Mouse (Mus musculus): ENCODE results near the gene Ppp3r1. TPM values are rescaled to one million over a fixed set of nuclear protein-coding genes. Genes with fewer than 3 reads are reported as not detected.

Ppp3r1 gene
- polyA plus RNA-seq, 1 experiment from 2014 or later: 83.9 TPM

GRCm38 (mm10) chr11:17166627-17167026, 7.6 kb downstream of the Ppp3r1 start:
- H3K27me3 ChIP-seq (ENCODE audit: control insufficient read depth, insufficient read depth, low read length): no peaks in the 10 kb centered on the region
- H3K36me3 ChIP-seq (ENCODE audit: control insufficient read depth, insufficient read depth, low read length): no peaks in the 10 kb centered on the region
- H3K4me1 ChIP-seq (ENCODE audit: control insufficient read depth, insufficient read depth, low read length): peaks cover 33% of the 10 kb centered on the region
- no peak overlapping the region for H3K4me2 ChIP-seq (replicated peaks; ENCODE audit: low read depth, low read length)
- no peak overlapping the region for H3K27ac ChIP-seq (ENCODE audit: low read length)
- ATAC-seq (ENCODE audit: insufficient number of reproducible peaks, insufficient read depth, low FRiP score, low read depth): no peak
- H3K9ac ChIP-seq (replicated peaks; ENCODE audit: low read depth, low read length): no peak overlapping the region
- WGBS: 87% methylated on average over 7 of the region's 7 CpGs
- H3K4me3 ChIP-seq (ENCODE audit: low read depth, low read length): no peak overlapping the region
- H3K9me3 ChIP-seq (ENCODE audit: control insufficient read depth, low read depth, low read length): no peaks in the 10 kb centered on the region

DNA sequence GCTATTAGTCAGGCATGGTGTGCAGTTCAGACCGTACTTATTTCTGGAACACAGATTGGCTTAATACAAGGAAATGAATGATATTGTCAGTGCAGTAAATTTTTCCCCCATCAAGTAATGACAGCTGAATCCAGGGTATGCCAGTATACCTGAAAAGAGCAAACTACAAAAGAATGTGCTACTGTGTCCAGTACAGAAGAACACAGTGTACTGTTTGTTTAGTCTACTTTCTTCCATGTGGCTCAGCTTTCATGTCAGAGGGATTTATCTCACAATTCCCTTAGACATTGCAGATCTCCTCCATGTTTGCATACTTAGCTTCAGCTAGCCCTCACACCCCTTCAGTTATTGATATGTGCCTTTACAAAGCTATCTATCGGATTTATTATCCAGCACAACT, 10.2 kb downstream of the Ppp3r1 start:
- WGBS: 53% methylated on average over 2 of the region's 2 CpGs
- no peaks in the 10 kb centered on the region; the same call in 1 of the 2 replicates for H3K36me3 ChIP-seq (ENCODE audit: control insufficient read depth, insufficient read depth, low read length)
- no peak overlapping the region for H3K27ac ChIP-seq (ENCODE audit: low read length)
- peaks cover 5% of the 10 kb centered on the region; the same call in 1 of the 2 replicates for H3K9me3 ChIP-seq (ENCODE audit: control insufficient read depth, low read depth, low read length)
- peaks cover 16% of the 10 kb centered on the region; the same call in 1 of the 2 replicates for H3K4me1 ChIP-seq (ENCODE audit: control insufficient read depth, insufficient read depth, low read length)
- no peak overlapping the region for H3K4me2 ChIP-seq (replicated peaks; ENCODE audit: low read depth, low read length)
- ATAC-seq (ENCODE audit: insufficient number of reproducible peaks, insufficient read depth, low FRiP score, low read depth): no peak
- no peak overlapping the region for H3K4me3 ChIP-seq (ENCODE audit: low read depth, low read length)
- no peak overlapping the region for H3K9ac ChIP-seq (replicated peaks; ENCODE audit: low read depth, low read length)
- no peaks in the 10 kb centered on the region for H3K27me3 ChIP-seq (ENCODE audit: control insufficient read depth, insufficient read depth, low read length)

DNA sequence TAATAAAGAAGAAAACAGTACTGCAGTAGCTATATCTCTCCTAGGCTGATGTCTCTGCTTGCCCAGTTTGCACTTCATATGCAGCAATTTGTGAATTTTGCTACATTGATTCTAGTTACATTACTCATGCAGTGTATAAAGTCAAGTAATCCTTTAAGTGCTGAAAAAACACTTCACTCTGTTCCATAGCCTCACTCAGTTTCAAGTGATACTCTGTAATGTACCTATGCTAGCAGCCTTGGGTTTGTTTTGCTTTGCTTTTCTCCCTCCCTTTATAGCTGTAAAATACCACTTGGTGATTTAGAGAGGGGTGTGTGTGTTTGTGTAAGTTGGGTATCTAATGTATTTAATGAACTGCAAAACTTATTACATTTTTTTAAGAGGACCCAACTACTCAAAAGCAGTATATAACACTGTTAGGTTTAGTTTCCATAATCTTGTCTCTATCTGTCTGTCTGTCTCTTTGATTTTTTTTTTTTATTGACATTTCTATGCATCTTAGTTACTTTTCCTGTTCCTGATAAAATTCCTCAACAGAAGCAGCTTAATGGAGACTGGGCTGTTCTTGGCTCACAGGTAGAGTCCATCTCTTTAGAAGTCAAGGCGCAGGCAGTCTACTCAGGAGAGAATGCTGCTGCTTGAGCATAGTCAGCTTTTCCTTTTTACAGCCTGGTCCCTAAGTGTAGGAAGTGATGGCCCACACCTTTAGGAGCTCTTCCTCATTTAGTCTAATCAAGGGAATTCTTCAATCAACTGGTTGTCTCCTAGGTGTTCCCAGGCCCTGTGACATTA, 12.1 kb downstream of the Ppp3r1 start:
- Histone ChIP-seq H3K4me1 (ENCODE audit: control insufficient read depth, insufficient read depth, low read length) (peaks cover 12% of the 10 kb centered on the region; the same call in 1 of the 2 replicates), H3K4me2 (replicated peaks; ENCODE audit: low read depth, low read length) (no peak overlapping the region), H3K36me3 (ENCODE audit: control insufficient read depth, insufficient read depth, low read length) (no peaks in the 10 kb centered on the region; the same call in 1 of the 2 replicates), H3K9ac (replicated peaks; ENCODE audit: low read depth, low read length) (no peak overlapping the region), H3K9me3 (ENCODE audit: control insufficient read depth, low read depth, low read length) (peaks cover 10% of the 10 kb centered on the region; the same call in 1 of the 2 replicates), H3K27ac (ENCODE audit: low read length) (no peak overlapping the region), H3K4me3 (ENCODE audit: low read depth, low read length) (no peak overlapping the region), H3K27me3 (ENCODE audit: control insufficient read depth, insufficient read depth, low read length) (no peaks in the 10 kb centered on the region)
- 95% methylated on average over 1 of the region's 1 CpGs for WGBS
- no peak for ATAC-seq (ENCODE audit: insufficient number of reproducible peaks, insufficient read depth, low FRiP score, low read depth)

DNA sequence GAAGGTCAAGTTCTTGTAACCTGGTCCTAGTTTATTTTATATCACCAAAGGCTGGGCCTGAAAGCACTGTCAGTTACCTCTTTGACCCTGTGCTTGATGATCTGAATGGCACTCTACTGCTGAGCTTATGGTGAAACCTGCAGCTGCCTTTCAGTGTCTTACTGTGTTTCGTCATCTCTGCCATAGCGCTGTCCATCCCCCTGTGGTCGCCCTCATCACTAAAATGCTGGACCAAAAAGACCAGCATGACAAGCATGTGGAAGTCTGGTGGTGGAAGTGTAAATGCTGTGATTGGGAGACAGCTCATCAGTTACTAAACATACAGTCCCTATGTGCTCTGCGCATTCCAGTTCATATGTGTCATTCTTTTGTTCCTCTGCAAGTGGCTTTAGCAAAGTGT, 13.2 kb downstream of the Ppp3r1 start:
- Histone ChIP-seq H3K9me3 (ENCODE audit: control insufficient read depth, low read depth, low read length) (peaks cover 10% of the 10 kb centered on the region; the same call in 1 of the 2 replicates), H3K4me3 (ENCODE audit: low read depth, low read length) (no peak overlapping the region), H3K9ac (replicated peaks; ENCODE audit: low read depth, low read length) (no peak overlapping the region), H3K4me2 (replicated peaks; ENCODE audit: low read depth, low read length) (no peak overlapping the region), H3K27me3 (ENCODE audit: control insufficient read depth, insufficient read depth, low read length) (no peaks in the 10 kb centered on the region), H3K4me1 (ENCODE audit: control insufficient read depth, insufficient read depth, low read length) (peaks cover 12% of the 10 kb centered on the region; the same call in 1 of the 2 replicates), H3K36me3 (ENCODE audit: control insufficient read depth, insufficient read depth, low read length) (no peaks in the 10 kb centered on the region; the same call in 1 of the 2 replicates), H3K27ac (ENCODE audit: low read length) (no peak overlapping the region)
- WGBS: 94% methylated on average over 4 of the region's 4 CpGs
- ATAC-seq (ENCODE audit: insufficient number of reproducible peaks, insufficient read depth, low FRiP score, low read depth): no peak

- no peak for ATAC-seq (ENCODE audit: insufficient number of reproducible peaks, insufficient read depth, low FRiP score, low read depth)
- Histone ChIP-seq H3K4me1 (ENCODE audit: control insufficient read depth, insufficient read depth, low read length) (no peaks in the 10 kb centered on the region), H3K27ac (ENCODE audit: low read length) (no peak overlapping the region), H3K27me3 (ENCODE audit: control insufficient read depth, insufficient read depth, low read length) (no peaks in the 10 kb centered on the region), H3K4me3 (ENCODE audit: low read depth, low read length) (no peak overlapping the region), H3K36me3 (ENCODE audit: control insufficient read depth, insufficient read depth, low read length) (no peaks in the 10 kb centered on the region; the same call in 1 of the 2 replicates), H3K4me2 (replicated peaks; ENCODE audit: low read depth, low read length) (no peak overlapping the region), H3K9me3 (ENCODE audit: control insufficient read depth, low read depth, low read length) (peaks cover 10% of the 10 kb centered on the region; the same call in 1 of the 2 replicates), H3K9ac (replicated peaks; ENCODE audit: low read depth, low read length) (no peak overlapping the region)
- WGBS: 96% methylated on average over 1 of the region's 1 CpGs
These were observed 17.6 kb downstream of the Ppp3r1 start for GRCm38 (mm10) chr11:17176638-17177037.

DNA sequence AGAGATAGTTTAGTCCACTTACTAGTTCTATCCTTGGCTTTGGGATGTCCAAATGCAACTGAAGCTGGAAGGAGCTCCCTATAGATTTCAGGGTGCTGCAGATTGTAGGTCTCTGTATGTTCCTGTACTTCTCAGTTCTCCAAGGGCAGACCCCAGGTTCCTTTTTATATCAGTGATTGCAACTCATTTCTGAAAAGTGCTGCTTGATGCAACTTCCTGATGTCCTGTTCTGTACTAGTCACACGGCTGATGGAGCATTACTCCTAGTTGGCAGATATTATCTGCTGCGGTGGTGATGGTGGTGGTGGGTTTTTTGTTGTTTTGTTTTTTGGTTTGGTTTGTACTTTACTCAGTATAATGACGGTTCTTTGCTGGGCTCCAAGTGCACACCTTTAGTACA, 21.7 kb downstream of the Ppp3r1 start:
- H3K9ac ChIP-seq (replicated peaks; ENCODE audit: low read depth, low read length): no peak overlapping the region
- H3K4me3 ChIP-seq (ENCODE audit: low read depth, low read length): no peak overlapping the region
- no peaks in the 10 kb centered on the region for H3K4me1 ChIP-seq (ENCODE audit: control insufficient read depth, insufficient read depth, low read length)
- H3K27ac ChIP-seq (ENCODE audit: low read length): no peak overlapping the region
- no peaks in the 10 kb centered on the region for H3K36me3 ChIP-seq (ENCODE audit: control insufficient read depth, insufficient read depth, low read length)
- no peaks in the 10 kb centered on the region for H3K27me3 ChIP-seq (ENCODE audit: control insufficient read depth, insufficient read depth, low read length)
- WGBS: 79% methylated on average over 3 of the region's 3 CpGs
- no peak for ATAC-seq (ENCODE audit: insufficient number of reproducible peaks, insufficient read depth, low FRiP score, low read depth)
- no peak overlapping the region for H3K4me2 ChIP-seq (replicated peaks; ENCODE audit: low read depth, low read length)
- H3K9me3 ChIP-seq (ENCODE audit: control insufficient read depth, low read depth, low read length): no peaks in the 10 kb centered on the region

DNA sequence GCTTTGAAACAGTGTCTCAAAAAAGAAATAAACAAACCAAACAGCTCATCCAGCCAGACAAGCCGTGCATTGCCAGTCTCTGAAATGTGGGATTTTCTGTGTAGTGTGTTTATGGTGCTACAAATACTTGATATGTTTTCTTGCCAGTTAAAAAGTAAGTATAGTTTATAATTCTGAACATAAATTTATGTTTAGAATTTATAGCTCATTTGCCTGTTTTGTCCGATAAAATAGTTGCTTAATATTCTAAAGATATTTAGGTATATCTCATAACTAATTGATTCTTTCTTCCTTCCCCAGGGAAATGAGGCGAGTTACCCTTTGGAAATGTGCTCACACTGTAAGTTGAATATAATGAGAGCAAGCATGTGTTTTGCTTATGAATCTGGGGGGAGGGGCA, 22.7 kb downstream of the Ppp3r1 start, which contains the start of gene Wdr92:
TSS of gene Wdr92 (plus strand) at position 301 of the 400 bp plus-strand sequence.
- 69% methylated on average over 3 of the region's 3 CpGs for whole genome bisulfite sequencing
- H3K4me3 ChIP-seq (ENCODE audit: low read depth, low read length): no peak within 1 kb of the TSS
- no peak within 1 kb of the TSS for H3K27ac ChIP-seq (ENCODE audit: low read length)
- no peak within 1 kb of the TSS for H3K4me2 ChIP-seq (replicated peaks; ENCODE audit: low read depth, low read length)
- no peaks in the 10 kb centered on the region for H3K36me3 ChIP-seq (ENCODE audit: control insufficient read depth, insufficient read depth, low read length)
- H3K27me3 ChIP-seq (ENCODE audit: control insufficient read depth, insufficient read depth, low read length): no peaks in the 10 kb centered on the region
- no peaks in the 10 kb centered on the region for H3K4me1 ChIP-seq (ENCODE audit: control insufficient read depth, insufficient read depth, low read length)
- ATAC-seq (ENCODE audit: insufficient number of reproducible peaks, insufficient read depth, low FRiP score, low read depth): no peak
- H3K9ac ChIP-seq (replicated peaks; ENCODE audit: low read depth, low read length): no peak within 1 kb of the TSS
- no peaks in the 10 kb centered on the region for H3K9me3 ChIP-seq (ENCODE audit: control insufficient read depth, low read depth, low read length)

DNA sequence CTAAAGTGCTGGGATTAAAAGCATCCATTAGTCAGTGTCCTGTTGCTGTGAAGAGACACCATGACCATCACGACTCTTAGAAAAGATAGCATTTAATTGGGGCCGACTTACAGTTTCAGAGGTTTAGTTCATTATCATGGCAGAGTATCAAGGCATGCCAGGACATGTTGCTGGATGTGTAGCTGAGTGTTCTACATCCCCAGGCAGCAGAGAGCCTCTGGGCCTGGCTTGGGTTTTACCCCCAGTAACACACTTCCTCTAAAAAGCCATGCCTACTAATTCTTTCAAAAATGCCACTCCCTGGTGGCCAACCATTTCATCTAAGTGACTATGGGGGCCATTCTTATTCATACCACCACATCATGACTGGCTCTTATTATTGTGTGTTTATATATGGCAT, 24.1 kb downstream of the Ppp3r1 start:
- Histone ChIP-seq H3K9ac (replicated peaks; ENCODE audit: low read depth, low read length) (no peak overlapping the region), H3K27me3 (ENCODE audit: control insufficient read depth, insufficient read depth, low read length) (no peaks in the 10 kb centered on the region), H3K36me3 (ENCODE audit: control insufficient read depth, insufficient read depth, low read length) (no peaks in the 10 kb centered on the region), H3K4me3 (ENCODE audit: low read depth, low read length) (no peak overlapping the region), H3K4me1 (ENCODE audit: control insufficient read depth, insufficient read depth, low read length) (no peaks in the 10 kb centered on the region), H3K9me3 (ENCODE audit: control insufficient read depth, low read depth, low read length) (no peaks in the 10 kb centered on the region), H3K4me2 (replicated peaks; ENCODE audit: low read depth, low read length) (no peak overlapping the region), H3K27ac (ENCODE audit: low read length) (no peak overlapping the region)
- 89% methylated on average over 2 of the region's 2 CpGs for WGBS
- no peak for ATAC-seq (ENCODE audit: insufficient number of reproducible peaks, insufficient read depth, low FRiP score, low read depth)

Data from stomach, embryonic 14.5 days (tissue).